Mouse (Mus musculus): ENCODE measurements around the gene Foxn3. TPM values are rescaled to one million over a fixed set of nuclear protein-coding genes. Genes with fewer than 3 reads are reported as not detected.

Gene Foxn3
- polyA plus RNA-seq, 1 experiment from 2014 or later: 18.6 TPM

DNA sequence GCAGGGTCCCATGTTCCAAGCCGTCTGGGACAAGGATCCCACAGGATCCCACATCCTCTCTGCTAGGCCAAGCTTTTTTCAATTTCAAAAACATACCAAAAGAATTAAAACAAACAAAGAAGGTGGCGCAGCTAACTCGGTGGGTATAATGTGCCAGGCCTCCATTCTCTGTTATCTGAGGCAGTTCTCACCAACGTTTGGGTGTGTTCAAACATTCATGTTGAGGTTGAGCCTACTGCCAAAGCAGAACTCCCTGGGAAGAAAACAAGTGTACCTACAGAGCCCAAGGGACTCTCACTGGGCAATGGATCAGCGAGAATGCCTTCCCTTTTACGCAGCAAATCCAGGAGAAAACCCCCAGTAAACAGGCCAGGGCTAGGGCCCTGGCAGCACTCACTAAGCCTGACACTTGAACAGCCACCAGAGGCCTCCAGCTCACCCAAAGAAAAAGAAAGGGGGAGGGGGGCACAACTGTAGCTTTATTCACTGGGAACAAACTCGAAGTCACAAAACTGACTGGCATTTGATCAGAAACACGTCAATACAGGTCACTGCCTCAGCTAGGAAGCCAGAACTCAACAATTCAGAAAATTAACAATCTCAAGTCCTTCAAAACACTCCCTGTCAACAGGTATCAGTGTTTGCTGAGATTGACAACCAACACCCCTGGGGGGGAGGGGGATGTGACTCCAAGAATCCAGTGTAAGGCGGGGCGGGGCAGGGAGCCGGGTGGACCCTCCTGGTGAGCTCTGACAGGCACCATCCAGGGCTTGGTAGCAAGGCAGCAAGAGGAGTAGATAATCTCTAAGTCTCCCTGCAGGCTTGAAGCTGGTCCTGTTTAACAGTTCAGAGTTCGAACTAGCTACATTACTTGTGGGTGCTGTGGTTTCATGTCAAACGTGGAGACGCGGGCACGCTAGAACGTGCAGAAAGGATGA, 177.2 kb downstream of the Foxn3 start:
- H3K4me2 ChIP-seq: no peak overlapping the region
- peaks cover 14% of the 10 kb centered on the region for H3K36me3 ChIP-seq (replicated peaks)
- ATAC-seq (ENCODE audit: insufficient read depth): no peak
- H3K9ac ChIP-seq: no peak overlapping the region
- peaks cover 33% of the 10 kb centered on the region for H3K4me1 ChIP-seq (replicated peaks)
- no peak overlapping the region for H3K27ac ChIP-seq (replicated peaks)
- no peak overlapping the region for H3K4me3 ChIP-seq (replicated peaks)
- no peaks in the 10 kb centered on the region for H3K9me3 ChIP-seq (replicated peaks)
- WGBS (ENCODE audit: insufficient replicate concordance): 57% methylated on average over 17 of the region's 17 CpGs
- no peaks in the 10 kb centered on the region for H3K27me3 ChIP-seq

- ATAC-seq (ENCODE audit: insufficient read depth): no peak
- H3K27ac ChIP-seq (replicated peaks): no peak overlapping the region
- no peak overlapping the region for H3K4me2 ChIP-seq
- no peak overlapping the region for H3K9ac ChIP-seq
- H3K4me3 ChIP-seq (replicated peaks): no peak overlapping the region
- H3K27me3 ChIP-seq: no peaks in the 10 kb centered on the region
- WGBS (ENCODE audit: insufficient replicate concordance): 70% methylated on average over 4 of the region's 4 CpGs
- peaks cover 14% of the 10 kb centered on the region for H3K36me3 ChIP-seq (replicated peaks)
- no peaks in the 10 kb centered on the region for H3K9me3 ChIP-seq (replicated peaks)
- peaks cover 32% of the 10 kb centered on the region for H3K4me1 ChIP-seq (replicated peaks)
These were observed 178.3 kb downstream of the Foxn3 start for GRCm38 (mm10) chr12:99385073-99385472.

DNA sequence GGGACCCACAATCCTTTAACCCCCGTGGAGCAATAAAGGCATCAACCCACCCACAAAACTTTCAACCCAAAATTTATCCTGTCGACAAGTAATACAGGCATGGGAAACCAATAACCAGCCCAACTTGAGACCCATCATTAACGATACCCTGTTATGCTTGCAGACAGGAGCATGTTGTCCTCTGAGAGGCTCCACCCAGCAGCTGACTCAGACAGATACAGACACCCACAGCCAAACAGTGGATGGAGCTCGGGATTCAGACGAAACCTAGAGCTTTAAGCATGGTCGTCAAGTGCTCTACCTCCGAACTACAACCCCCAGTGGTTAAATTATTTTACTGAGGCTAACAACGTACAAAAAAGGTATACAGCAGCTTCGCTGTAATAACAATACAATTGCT, 182.1 kb downstream of the Foxn3 start:
- no peak overlapping the region for H3K4me3 ChIP-seq (replicated peaks)
- no peak overlapping the region for H3K9ac ChIP-seq
- H3K27me3 ChIP-seq: no peaks in the 10 kb centered on the region
- ATAC-seq (ENCODE audit: insufficient read depth): peak; percentile 45
- H3K36me3 ChIP-seq (replicated peaks): peaks cover 9% of the 10 kb centered on the region; the same call in 1 of the 2 replicates
- no peaks in the 10 kb centered on the region for H3K9me3 ChIP-seq (replicated peaks)
- H3K4me2 ChIP-seq: no peak overlapping the region
- peaks cover 45% of the 10 kb centered on the region for H3K4me1 ChIP-seq (replicated peaks)
- 55% methylated on average over 9 of the region's 9 CpGs for WGBS (ENCODE audit: insufficient replicate concordance)
- H3K27ac ChIP-seq (replicated peaks): no peak overlapping the region

DNA sequence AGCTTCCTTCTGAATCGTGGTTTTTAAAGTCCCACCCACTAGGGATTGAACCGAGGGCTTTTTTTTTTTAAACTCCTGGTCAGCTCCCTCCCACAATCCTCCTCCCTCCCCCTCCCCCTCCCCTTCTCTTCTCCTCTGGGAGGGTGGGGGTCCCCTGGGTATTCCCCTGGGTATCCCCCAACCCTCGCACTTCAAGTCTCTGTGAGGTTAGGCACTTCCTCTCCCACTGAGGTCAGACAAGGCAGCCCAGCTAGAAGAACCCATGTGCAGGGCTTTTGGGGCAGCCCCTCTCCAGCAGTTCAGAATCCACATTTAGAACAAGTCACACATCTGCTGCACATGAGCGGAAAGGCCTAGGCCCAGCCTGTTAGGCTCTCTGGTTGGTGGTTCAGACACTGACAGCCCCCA, 182.5 kb downstream of the Foxn3 start:
- no peak overlapping the region for H3K4me2 ChIP-seq
- H3K4me3 ChIP-seq (replicated peaks): no peak overlapping the region
- ATAC-seq (ENCODE audit: insufficient read depth): no peak
- H3K36me3 ChIP-seq (replicated peaks): peaks cover 9% of the 10 kb centered on the region; the same call in 1 of the 2 replicates
- H3K9me3 ChIP-seq (replicated peaks): no peaks in the 10 kb centered on the region
- H3K4me1 ChIP-seq (replicated peaks): peaks cover 40% of the 10 kb centered on the region
- H3K9ac ChIP-seq: no peak overlapping the region
- H3K27me3 ChIP-seq: no peaks in the 10 kb centered on the region
- H3K27ac ChIP-seq (replicated peaks): no peak overlapping the region
- 32% methylated on average over 4 of the region's 4 CpGs for WGBS (ENCODE audit: insufficient replicate concordance)

DNA sequence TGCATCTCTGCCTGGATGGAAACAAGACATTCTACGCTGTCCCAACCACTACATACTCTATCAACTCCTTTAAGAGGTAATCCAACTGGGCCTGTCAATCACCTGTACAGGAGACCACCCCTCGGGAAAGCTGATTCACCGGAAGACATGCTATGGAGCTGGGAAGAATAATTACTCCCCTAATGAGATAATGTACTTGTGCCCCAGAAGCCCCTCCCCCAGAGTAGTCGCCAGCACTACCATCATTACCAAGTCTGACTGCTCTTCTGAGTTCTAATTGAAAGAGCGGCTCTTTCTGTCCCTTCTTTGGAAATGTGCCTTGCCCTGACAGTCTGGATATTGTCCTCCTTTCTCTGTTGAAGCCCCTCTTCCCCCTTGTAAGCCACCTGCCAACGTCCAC, 183.3 kb downstream of the Foxn3 start:
- no peaks in the 10 kb centered on the region for H3K27me3 ChIP-seq
- H3K27ac ChIP-seq (replicated peaks): no peak overlapping the region
- 70% methylated on average over 6 of the region's 6 CpGs for WGBS (ENCODE audit: insufficient replicate concordance)
- H3K4me2 ChIP-seq: no peak overlapping the region
- H3K4me1 ChIP-seq (replicated peaks): peaks cover 36% of the 10 kb centered on the region
- H3K36me3 ChIP-seq (replicated peaks): peaks cover 9% of the 10 kb centered on the region; the same call in 1 of the 2 replicates
- H3K4me3 ChIP-seq (replicated peaks): no peak overlapping the region
- no peak overlapping the region for H3K9ac ChIP-seq
- ATAC-seq (ENCODE audit: insufficient read depth): no peak
- H3K9me3 ChIP-seq (replicated peaks): no peaks in the 10 kb centered on the region

DNA sequence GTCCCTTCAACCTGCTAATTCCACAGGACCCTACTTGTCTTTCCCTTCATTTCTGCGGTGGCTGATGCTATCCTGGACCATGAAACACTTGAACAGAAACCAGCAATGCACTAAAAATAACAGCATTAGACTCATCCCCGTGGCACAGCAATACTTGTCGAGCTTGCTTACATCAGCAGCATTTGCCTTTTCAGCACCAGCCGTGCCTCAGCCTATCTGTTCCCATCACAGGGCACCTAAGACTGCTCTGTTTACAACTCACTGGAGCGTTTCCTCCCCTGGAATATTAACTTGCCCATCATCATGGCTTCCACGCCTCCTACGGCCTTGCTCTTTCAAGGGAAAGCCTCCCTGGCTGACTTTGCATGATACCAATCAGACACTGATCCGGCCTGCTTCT, 185.1 kb downstream of the Foxn3 start:
- WGBS (ENCODE audit: insufficient replicate concordance): 57% methylated on average over 8 of the region's 8 CpGs

GRCm38 (mm10) chr12:99377705-99378104, 185.7 kb downstream of the Foxn3 start:
- peaks cover 34% of the 10 kb centered on the region for H3K4me1 ChIP-seq (replicated peaks)
- 28% methylated on average over 3 of the region's 3 CpGs for WGBS (ENCODE audit: insufficient replicate concordance)
- H3K36me3 ChIP-seq (replicated peaks): peaks cover 16% of the 10 kb centered on the region
- ATAC-seq (ENCODE audit: insufficient read depth): no peak
- H3K9me3 ChIP-seq (replicated peaks): no peaks in the 10 kb centered on the region
- no peak overlapping the region for H3K4me3 ChIP-seq (replicated peaks)
- H3K27me3 ChIP-seq: no peaks in the 10 kb centered on the region
- no peak overlapping the region for H3K4me2 ChIP-seq
- H3K27ac ChIP-seq (replicated peaks): no peak overlapping the region
- no peak overlapping the region for H3K9ac ChIP-seq

More for the DNA sequence above, 185.1 kb downstream of the Foxn3 start:
- Histone ChIP-seq H3K27ac (replicated peaks) (no peak overlapping the region), H3K4me2 (no peak overlapping the region), H3K4me1 (replicated peaks) (peaks cover 34% of the 10 kb centered on the region), H3K9me3 (replicated peaks) (no peaks in the 10 kb centered on the region), H3K9ac (no peak overlapping the region), H3K4me3 (replicated peaks) (no peak overlapping the region), H3K36me3 (replicated peaks) (peaks cover 18% of the 10 kb centered on the region), H3K27me3 (no peaks in the 10 kb centered on the region)
- no peak for ATAC-seq (ENCODE audit: insufficient read depth)

- Histone ChIP-seq H3K36me3 (replicated peaks) (peaks cover 13% of the 10 kb centered on the region), H3K4me3 (replicated peaks) (no peak overlapping the region), H3K4me2 (no peak overlapping the region), H3K9me3 (replicated peaks) (no peaks in the 10 kb centered on the region), H3K4me1 (replicated peaks) (peaks cover 34% of the 10 kb centered on the region), H3K27ac (replicated peaks) (no peak overlapping the region), H3K9ac (no peak overlapping the region), H3K27me3 (no peaks in the 10 kb centered on the region)
- 70% methylated on average over 10 of the region's 10 CpGs for WGBS (ENCODE audit: insufficient replicate concordance)
- no peak for ATAC-seq (ENCODE audit: insufficient read depth)
These were observed 186.3 kb downstream of the Foxn3 start for GRCm38 (mm10) chr12:99377069-99377468.

GRCm38 (mm10) chr12:99375878-99376454, 187.4 kb downstream of the Foxn3 start:
- ATAC-seq (ENCODE audit: insufficient read depth): no peak
- 78% methylated on average over 8 of the region's 8 CpGs for WGBS (ENCODE audit: insufficient replicate concordance)
- no peaks in the 10 kb centered on the region for H3K27me3 ChIP-seq
- H3K4me2 ChIP-seq: no peak overlapping the region
- H3K27ac ChIP-seq (replicated peaks): no peak overlapping the region
- no peak overlapping the region for H3K9ac ChIP-seq
- H3K4me3 ChIP-seq (replicated peaks): no peak overlapping the region
- H3K9me3 ChIP-seq (replicated peaks): no peaks in the 10 kb centered on the region
- H3K36me3 ChIP-seq (replicated peaks): peaks cover 9% of the 10 kb centered on the region
- H3K4me1 ChIP-seq (replicated peaks): peaks cover 24% of the 10 kb centered on the region

- no peaks in the 10 kb centered on the region for H3K9me3 ChIP-seq (replicated peaks)
- no peak overlapping the region for H3K27ac ChIP-seq (replicated peaks)
- no peak overlapping the region for H3K4me3 ChIP-seq (replicated peaks)
- H3K36me3 ChIP-seq (replicated peaks): peaks cover 9% of the 10 kb centered on the region
- H3K27me3 ChIP-seq: no peaks in the 10 kb centered on the region
- H3K4me1 ChIP-seq (replicated peaks): peaks cover 20% of the 10 kb centered on the region
- no peak for ATAC-seq (ENCODE audit: insufficient read depth)
- no peak overlapping the region for H3K9ac ChIP-seq
- 74% methylated on average over 6 of the region's 6 CpGs for WGBS (ENCODE audit: insufficient replicate concordance)
- H3K4me2 ChIP-seq: no peak overlapping the region
These were observed 188.0 kb downstream of the Foxn3 start for GRCm38 (mm10) chr12:99375426-99375825.

GRCm38 (mm10) chr12:99374099-99374600, 189.2 kb downstream of the Foxn3 start:
- H3K27ac ChIP-seq (replicated peaks): no peak overlapping the region
- H3K4me2 ChIP-seq: no peak overlapping the region
- no peak overlapping the region for H3K4me3 ChIP-seq (replicated peaks)
- H3K4me1 ChIP-seq (replicated peaks): peaks cover 19% of the 10 kb centered on the region
- H3K9me3 ChIP-seq (replicated peaks): no peaks in the 10 kb centered on the region
- no peaks in the 10 kb centered on the region for H3K27me3 ChIP-seq
- ATAC-seq (ENCODE audit: insufficient read depth): no peak
- H3K9ac ChIP-seq: no peak overlapping the region
- peaks cover 9% of the 10 kb centered on the region for H3K36me3 ChIP-seq (replicated peaks)
- WGBS (ENCODE audit: insufficient replicate concordance): 78% methylated on average over 12 of the region's 12 CpGs
